Mouse (Mus musculus): ENCODE results near the gene Btbd11. TPM values are rescaled to one million over a fixed set of nuclear protein-coding genes. Genes with fewer than 3 reads are reported as not detected.

Btbd11 gene
- total RNA-seq, 2 experiments from 2014 or later: 14.2 to 20.9 TPM

GRCm38 (mm10) chr10:85518111-85518409 is 131.4 kb downstream of the Btbd11 start:
- no peak for DNase-seq (ENCODE audit: low spot score in 2 of 2)

DNA sequence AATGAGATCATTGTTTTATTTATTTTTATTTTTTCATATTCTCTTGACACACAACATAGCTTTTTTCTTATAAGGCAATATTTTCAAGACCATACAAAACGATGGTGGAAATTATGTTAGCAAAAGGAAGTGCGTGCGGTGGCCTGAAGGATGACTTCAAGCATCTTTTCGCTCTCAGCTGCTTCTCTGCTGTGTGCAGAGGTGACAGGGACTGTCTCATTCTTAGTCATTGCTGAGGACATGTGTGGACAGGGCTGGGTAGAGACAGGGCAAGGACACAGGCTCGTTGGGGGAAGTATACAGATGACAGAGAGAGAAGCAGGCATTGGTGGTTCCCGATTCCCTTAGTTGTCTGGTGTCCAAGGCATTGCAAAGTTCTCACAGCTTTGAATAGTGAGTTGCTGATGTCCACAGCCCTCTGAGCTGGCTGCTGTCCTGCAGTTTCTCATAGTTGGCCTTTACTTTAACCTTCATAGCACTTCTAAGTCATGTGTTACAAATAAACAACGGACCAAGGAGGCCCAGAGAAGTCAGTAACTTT is 135.7 kb downstream of the Btbd11 start:
- DNase-seq (ENCODE audit: low spot score in 2 of 2): no peak

DNA sequence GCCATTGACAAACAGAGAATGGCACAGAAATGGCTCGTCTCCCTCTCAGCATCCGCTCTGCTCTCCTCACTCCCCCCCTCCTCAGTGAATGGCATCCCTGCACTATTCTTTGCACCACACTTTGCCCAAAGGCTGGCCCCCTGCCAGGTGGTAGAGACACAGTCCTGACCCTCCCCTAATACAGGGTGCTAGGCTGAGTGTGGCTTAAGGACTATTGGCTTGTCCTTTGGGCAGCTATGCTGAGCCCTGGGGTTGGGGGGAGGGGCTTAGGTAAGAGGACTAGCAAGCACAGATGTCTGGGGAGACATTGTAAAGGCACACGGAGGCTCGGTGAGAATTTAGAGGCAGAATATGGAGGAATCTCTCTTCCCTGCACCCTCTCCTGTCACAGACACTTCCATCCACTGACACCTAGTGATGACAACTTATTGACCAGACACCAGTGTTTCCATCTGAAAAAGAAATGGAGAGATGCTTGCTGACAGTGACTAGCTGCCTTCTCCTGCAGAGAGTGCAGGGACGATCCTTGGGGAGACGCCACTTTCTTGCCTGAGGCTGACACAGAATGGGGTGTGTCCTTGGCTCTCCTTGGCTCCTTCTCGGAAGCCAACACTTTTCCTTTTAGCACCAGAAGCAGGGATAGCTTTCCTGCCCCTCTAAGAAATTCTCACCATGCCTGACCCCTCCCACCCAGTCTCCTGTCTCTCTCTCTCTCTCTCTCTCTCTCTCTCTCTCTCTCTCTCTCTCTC is 138.8 kb downstream of the Btbd11 start:
- DNase-seq (ENCODE audit: low spot score in 2 of 2): no peak

DNA sequence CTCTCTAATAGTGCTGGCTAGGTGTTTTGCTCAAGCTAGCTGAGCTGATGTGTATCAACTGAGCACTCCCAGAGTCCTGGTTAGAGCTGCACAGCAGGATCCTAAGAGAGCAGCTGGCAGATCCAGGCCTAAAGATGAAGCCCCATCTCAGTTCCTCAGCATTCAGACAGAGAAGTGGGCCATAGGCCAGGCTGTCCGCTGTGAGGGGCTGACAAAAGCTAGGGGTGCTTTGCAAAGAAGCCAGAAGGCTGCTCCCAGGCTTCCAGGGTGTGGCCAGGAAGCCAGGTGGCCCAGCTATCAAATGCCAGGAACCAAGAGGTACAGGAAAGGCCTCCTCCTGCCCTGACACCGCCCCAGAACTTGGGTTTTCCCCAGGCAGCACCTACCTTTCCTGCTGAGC is 140.0 kb downstream of the Btbd11 start:
- no peak for DNase-seq (ENCODE audit: low spot score in 2 of 2)

DNA sequence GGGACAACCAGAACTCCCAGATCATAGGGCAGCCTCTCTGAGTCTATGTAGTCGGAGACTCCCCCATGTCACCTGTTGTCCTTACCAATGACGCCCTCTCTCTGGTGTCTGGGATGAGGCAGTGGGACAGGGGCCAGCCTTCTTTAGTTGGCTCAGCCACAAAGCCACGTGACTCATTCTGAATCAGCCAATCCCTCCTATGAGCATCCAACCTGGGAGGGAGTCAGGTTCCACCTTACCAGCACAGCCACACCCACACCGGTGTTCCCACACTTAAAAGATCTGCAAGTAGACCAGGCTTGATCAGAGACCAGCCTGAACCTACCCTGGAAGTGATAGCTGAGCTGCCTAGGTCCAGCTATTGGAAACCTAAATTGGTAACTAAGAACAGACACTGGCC is 141.1 kb downstream of the Btbd11 start:
- DNase-seq (ENCODE audit: low spot score in 2 of 2): no peak

DNA sequence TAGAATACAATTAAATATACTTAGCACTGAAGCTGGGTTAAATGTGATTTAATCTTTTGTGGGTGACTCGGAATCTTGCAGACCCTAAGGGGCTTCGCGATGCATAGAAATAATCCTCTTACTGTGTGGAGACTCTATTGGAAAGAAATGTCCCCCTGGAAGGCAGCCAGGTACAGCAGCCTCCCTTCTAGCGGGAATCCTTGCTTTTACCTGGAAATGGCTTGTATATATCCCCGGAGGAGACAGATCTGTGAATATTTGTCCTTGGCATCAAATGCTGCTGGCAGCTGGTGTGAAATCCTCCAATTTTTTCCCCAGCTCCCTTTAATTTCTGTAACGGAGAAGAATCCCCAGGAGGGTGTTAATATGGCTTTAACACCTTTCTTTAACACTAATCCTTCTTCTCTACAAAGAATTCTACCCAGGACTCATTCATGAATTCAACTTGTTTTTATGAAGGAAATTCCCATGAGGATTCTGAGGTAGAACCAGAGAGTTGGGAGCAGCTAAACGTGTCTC is 146.6 kb downstream of the Btbd11 start:
- peak in 1 of 2 experiments; percentile 4 for DNase-seq (ENCODE audit: low spot score in 2 of 2)

DNA sequence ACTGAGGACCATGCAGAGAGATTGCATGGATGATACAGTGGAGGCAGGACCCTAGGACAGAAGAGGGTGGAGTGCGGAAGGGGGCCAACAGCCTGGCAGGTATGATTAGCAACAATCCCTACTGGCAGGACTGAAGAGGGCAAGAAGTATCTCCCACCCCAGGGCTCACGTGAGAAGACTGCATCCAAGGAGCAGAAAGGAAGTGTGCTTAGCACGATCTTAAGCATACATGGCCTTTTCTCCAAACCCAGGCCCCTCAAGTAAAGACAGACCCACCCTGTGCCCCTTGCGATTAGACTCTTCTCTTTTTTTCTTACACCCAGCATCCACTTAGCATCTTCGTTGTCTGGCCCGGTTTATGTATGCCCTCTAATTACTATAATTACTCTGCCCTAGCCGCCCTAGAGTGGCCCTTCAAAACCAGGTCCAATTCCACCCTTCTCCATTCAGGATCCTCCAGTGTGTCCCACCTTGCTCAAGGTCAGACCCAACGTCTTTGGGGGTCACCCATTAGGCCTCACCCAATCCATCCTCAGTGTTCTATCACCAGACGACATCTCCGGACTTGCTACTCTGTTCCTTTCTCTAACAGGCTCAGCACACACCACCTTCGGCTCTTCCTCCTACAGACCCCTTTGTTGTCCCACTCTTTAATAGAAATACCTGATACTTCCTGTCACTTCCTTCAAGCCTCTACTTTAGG is 151.6 kb downstream of the Btbd11 start:
- DNase-seq (ENCODE audit: low spot score in 2 of 2): no peak

DNA sequence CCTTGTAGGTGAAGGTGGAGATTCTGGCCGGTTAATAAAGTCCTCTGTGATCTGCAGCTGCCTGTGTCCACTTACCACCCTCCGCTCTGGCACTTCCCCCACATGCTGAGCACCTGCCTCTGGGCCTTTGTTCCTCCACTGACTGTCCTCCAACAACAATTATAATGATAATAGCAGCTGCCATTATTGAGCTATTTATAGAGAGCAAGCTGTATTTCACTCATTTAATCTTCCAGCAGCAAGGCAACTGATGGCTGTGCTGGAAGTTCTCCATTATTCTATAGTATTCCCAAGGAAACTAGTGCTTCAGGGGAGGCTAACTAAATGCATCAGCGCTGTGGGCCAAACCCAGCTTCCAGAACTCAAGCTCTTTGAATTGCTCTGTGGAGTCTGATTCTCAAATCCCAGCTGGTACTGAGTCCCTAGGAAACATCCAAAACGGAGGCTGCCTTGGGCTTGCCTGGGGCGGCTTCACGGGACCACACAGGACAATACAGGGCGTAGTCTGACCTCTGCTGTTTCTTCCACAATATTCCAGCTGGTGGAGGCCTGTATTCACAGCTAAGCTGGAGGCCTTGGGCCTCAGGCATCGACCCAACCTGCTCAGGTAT is 153.0 kb downstream of the Btbd11 start:
- DNase-seq (ENCODE audit: low spot score in 2 of 2): no peak

DNA sequence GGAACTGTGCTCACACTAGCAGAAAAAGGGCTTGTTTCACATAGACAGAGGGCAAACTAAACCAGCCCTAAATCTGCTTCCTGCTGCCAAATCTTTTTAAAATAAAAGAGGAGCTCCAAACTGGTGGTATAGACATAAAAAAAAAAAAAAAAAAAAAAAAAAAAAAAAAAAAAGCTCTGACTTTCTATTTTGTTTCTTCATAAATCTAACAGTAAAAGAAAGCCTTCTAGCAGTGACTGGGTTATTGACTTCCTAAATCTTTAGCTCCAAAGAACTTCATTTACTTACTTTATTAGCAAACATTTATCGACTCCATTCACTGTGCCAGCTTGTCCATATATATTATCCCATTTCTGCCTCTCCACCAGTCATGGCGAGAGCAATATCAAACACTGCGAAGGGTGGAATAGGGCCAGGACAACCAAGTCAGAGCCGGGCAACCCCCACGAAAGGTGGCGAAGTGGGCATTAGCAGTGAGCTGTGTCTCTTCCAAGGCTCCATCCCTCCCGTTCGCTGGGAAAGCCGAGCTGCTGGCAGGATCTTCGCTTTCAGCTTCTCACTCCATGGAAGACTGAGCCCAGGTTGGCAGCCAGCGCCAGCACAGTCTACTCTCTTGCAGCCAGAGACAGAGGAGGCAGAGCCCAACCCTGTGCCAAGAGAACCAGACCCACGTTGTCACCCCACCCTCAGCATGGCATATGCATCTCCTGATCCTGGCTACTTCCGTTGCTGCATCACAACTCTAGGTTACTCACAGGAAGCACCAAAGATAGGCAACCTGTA is 153.9 kb downstream of the Btbd11 start:
- peak in 1 of 2 experiments; percentile 13 for DNase-seq (ENCODE audit: low spot score in 2 of 2)

DNA sequence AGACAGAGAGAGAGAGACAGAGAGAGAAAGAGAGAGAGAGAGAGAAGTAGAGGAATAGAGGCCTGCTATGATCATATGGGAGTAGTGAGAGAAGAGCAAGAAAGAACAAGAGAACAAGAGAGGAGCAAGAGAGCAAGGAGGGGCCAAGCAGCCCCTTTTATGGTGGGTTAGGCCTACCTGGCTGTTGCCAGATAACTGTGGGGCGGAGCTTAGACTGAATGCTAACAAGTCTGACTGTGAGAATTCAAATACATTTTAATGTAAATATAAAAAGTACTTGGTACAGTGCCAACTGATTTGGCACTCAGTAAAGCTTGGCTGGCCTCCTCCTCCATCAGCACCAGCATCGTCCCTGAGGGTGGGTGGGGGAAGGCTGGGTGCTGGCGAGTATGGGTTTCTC is 154.9 kb downstream of the Btbd11 start:
- DNase-seq (ENCODE audit: low spot score in 2 of 2): no peak

DNA sequence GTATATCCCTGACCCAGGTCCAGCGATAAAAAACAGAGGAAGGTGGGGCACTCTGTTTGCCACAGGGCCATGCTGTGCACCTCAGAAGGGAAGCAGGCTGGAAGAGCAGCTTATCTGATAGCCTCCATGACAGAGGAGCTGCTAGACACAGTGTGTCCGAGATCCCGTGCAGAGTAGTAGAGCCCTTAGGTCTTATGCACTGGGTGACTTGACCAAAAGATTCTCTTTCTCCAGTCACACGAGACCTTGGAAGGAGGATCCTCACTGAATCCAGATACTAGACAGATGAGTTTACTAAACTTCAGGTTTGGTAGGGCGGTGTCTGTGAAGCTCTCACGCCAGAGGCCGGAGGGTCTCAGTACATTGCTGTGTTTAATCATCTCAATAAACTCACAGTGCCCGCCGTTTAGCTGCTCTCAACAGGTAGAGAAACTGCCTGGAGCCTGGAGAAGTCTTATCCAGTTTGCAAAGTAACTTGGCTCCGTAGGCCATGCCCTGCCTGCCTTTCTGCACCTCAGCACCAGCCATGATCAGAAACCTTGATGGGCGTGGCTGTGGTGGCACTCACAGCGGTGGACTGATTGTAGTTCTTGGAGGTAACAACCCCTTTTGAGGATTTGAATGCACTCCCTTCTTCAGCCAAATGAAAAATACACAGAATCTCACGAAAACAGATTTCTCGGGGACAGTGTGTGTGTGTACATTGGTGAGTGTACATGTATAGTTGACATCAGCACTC is 155.4 kb downstream of the Btbd11 start:
- no peak for DNase-seq (ENCODE audit: low spot score in 2 of 2)

DNA sequence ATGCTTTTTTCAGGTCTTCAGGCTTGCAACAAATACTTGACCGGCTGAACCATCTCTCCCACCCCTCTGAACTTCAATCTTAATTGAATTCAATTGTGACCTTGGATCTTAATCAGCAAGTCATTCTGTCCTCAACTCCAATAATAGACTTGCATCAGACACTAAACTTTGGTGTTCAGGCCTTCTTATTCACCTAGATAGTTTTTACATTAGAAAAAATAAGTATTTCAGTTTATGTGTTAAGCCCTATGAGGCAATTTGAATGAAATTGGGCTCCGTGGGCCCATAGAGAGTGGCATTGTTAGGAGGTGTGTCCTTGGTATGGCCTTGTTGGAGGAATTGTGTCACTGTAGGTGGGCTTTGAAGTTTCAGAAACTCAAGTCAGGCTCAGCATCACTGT is 156.7 kb downstream of the Btbd11 start:
- DNase-seq (ENCODE audit: low spot score in 2 of 2): no peak

- no peak for DNase-seq (ENCODE audit: low spot score in 2 of 2)
Observed at GRCm38 (mm10) chr10:85544991-85545390, 158.4 kb downstream of the Btbd11 start.

DNA sequence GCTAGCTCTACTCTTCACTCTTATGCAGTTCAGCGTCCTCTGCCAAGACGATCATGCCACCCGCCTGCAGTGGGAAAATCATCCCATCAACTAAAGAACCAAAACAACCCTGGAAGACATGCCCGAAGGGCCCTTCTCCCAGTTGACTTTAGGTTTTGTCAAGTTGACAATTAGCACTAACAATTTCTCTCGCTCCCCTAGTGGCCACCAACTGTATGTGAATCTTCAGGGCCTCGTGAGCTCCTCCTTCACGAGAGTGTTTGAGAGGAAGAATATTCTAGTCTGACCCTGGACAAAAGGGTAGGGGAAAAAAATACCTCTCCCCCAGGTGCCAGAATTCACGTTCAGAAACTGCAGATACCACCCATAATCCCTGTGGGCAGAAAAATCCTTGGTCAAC is 168.6 kb downstream of the Btbd11 start:
- DNase-seq (ENCODE audit: low spot score in 2 of 2): no peak

GRCm38 (mm10) chr10:85561418-85561817 is 174.8 kb downstream of the Btbd11 start:
- no peak for DNase-seq (ENCODE audit: low spot score in 2 of 2)

DNA sequence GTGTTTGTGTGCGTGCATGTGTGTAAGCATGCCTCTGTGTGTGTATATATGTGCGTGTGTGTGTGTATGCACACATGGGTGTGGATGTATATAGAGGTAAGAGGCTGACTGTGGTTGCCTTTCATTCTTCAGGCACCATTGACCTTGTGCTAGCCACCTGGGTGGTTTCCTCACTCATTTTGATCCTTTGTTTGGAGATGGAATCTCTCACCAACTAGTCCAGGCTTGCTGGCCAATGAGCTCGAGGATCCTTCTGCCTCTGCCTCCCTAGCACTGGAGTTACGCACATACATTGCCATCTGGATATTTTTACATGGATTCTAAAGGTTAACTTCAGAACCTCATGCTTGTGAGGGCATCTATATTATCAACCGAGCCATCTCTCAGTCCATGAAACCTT is 184.8 kb downstream of the Btbd11 start:
- DNase-seq (ENCODE audit: low spot score in 2 of 2): no peak

DNA sequence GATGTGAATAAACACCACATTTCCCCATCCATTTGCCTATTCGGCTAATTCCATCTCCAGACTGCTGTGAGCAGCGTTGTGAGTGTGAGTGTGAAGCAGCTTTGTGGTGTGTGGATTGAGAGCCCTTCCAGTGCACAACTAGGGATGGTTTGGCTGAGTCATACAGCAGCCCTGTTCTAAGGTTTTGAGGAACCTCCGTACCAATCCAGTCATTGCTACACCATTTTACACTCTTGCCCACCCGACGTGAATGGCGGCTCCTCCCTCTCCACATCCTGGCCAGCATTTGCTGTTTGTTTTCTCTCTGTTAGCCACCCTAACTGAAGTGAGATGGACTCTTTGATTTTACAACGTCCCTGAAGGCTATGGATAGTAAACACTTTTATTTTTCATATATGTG is 186.0 kb downstream of the Btbd11 start:
- no peak for DNase-seq (ENCODE audit: low spot score in 2 of 2)

DNA sequence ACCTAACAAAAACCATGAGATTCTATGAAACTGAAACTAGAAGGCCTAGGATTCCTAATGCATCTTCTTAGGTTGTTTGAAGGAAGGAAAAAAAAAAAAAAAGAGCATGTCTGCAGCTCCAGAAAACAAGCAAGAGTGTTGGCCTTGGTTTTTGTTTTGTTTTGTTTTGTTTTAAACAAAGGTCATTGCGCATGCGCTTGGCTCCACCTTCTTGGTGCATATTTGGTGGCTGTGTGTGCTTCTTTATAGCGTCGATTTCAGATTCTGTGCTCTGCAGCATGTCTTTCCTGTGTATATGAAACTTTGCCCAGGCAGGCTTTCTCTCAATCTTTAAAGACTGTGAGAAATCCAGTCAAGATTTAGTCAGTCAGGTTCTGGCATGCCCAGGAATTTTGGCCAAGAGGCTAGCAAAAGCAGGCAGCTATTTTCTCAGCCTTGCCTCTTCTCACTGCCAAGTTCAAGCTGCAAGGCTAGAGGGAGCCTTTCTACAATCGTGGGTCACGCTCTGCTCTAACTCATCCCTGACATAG is 191.3 kb downstream of the Btbd11 start:
- no peak for DNase-seq (ENCODE audit: low spot score in 2 of 2)

GRCm38 (mm10) chr10:85578571-85579465 is 192.2 kb downstream of the Btbd11 start:
- DNase-seq (ENCODE audit: low spot score in 2 of 2): no peak
